ENCODE assay signal across 8 mouse cellular contexts in genomic region chr12:33592938-33593337, GRCm38 (mm10).
DNase-seq lines count a peak whose midpoint lies in the region; ATAC-seq and TF ChIP-seq lines count a peak whose summit lies in the region.

No protein-coding gene starts in this region.

- TF ChIP-seq POLR2A in kidney, adult 2 months (IDR thresholded peaks at IDR 0.05; ENCODE audit: low read depth, low read length) = no peak

- H3K9ac ChIP-seq in embryonic facial prominence, embryonic 12.5 days = no peak overlapping the region
- H3K9ac ChIP-seq in hindbrain, embryonic 11.5 days (ENCODE audit: low read depth, low read length) = no peak overlapping the region
- 0 out of 2 replicates have a peak overlapping the region, but pooled peaks have one; percentile 46 for H3K9ac ChIP-seq in midbrain, embryonic 16.5 days (ENCODE audit: low read depth, low read length)

- no peaks in the 10 kb centered on the region for H3K36me3 ChIP-seq in kidney, adult 2 months (ENCODE audit: control insufficient read depth, insufficient read depth, low read length)
- H3K36me3 ChIP-seq in embryonic facial prominence, embryonic 12.5 days = no peaks in the 10 kb centered on the region
- no peaks in the 10 kb centered on the region for H3K36me3 ChIP-seq in hindbrain, embryonic 11.5 days (ENCODE audit: control insufficient read depth, insufficient read depth, low read length)
- H3K36me3 ChIP-seq in midbrain, embryonic 16.5 days (ENCODE audit: control insufficient read depth, insufficient read depth, low read length) = no peaks in the 10 kb centered on the region

- no peaks in the 10 kb centered on the region; the same call in 1 of the 2 replicates for H3K27me3 ChIP-seq in kidney, adult 2 months (replicated peaks; ENCODE audit: control insufficient read depth, insufficient read depth, low read length)
- no peaks in the 10 kb centered on the region for H3K27me3 ChIP-seq in embryonic facial prominence, embryonic 12.5 days
- H3K27me3 ChIP-seq in hindbrain, embryonic 11.5 days (ENCODE audit: control insufficient read depth, insufficient read depth, low read length) = no peaks in the 10 kb centered on the region
- H3K27me3 ChIP-seq in midbrain, embryonic 16.5 days (ENCODE audit: control insufficient read depth, insufficient read depth, low read depth, low read length) = no peaks in the 10 kb centered on the region

- no peak overlapping the region for H3K4me3 ChIP-seq in kidney, adult 2 months (ENCODE audit: insufficient read depth, low read depth, low read length)
- H3K4me3 ChIP-seq in embryonic facial prominence, embryonic 12.5 days = no peak overlapping the region
- no peak overlapping the region for H3K4me3 ChIP-seq in hindbrain, embryonic 11.5 days (ENCODE audit: low read depth, low read length)
- H3K4me3 ChIP-seq in midbrain, embryonic 16.5 days (ENCODE audit: low read depth, low read length) = peak overlapping the region; percentile 23

- H3K4me1 ChIP-seq in kidney, adult 2 months (ENCODE audit: control insufficient read depth, insufficient read depth, low read length) = no peaks in the 10 kb centered on the region
- peaks cover 10% of the 10 kb centered on the region for H3K4me1 ChIP-seq in embryonic facial prominence, embryonic 12.5 days
- H3K4me1 ChIP-seq in hindbrain, embryonic 11.5 days (replicated peaks; ENCODE audit: control insufficient read depth, insufficient read depth, low read length) = no peaks in the 10 kb centered on the region
- H3K4me1 ChIP-seq in midbrain, embryonic 16.5 days (ENCODE audit: control insufficient read depth, insufficient read depth, low read length) = peaks cover 4% of the 10 kb centered on the region

- DNase-seq in kidney, postnatal 10 days = peak; percentile 8
- DNase-seq in kidney, adult 2 months = no peak
- peak; percentile 24 for DNase-seq in hindbrain, embryonic 11.5 days (ENCODE audit: low spot score)
- no peak for DNase-seq in heart, adult 8-10 months (ENCODE audit: low spot score)

- TF ChIP-seq CTCF in kidney, adult 2 months (conservative IDR thresholded peaks at IDR 0.05; ENCODE audit: insufficient read depth, insufficient read length, low read depth, low read length) = no peak

- no peaks in the 10 kb centered on the region for H3K9me3 ChIP-seq in embryonic facial prominence, embryonic 12.5 days
- H3K9me3 ChIP-seq in hindbrain, embryonic 11.5 days (ENCODE audit: control insufficient read depth, low read length) = no peaks in the 10 kb centered on the region
- H3K9me3 ChIP-seq in midbrain, embryonic 16.5 days (replicated peaks; ENCODE audit: control insufficient read depth, low read length, poor library complexity, severe bottlenecking) = no peaks in the 10 kb centered on the region

- H3K4me2 ChIP-seq in embryonic facial prominence, embryonic 12.5 days (replicated peaks) = peak overlapping the region; percentile 23
- H3K4me2 ChIP-seq in hindbrain, embryonic 11.5 days (replicated peaks; ENCODE audit: low read depth, low read length) = no peak overlapping the region
- H3K4me2 ChIP-seq in midbrain, embryonic 16.5 days (ENCODE audit: low read length) = peak overlapping the region; percentile 51

- 20% methylated on average over 17 of the region's 17 CpGs for WGBS in kidney, adult 2 months
- WGBS in embryonic facial prominence, embryonic 12.5 days = 30% methylated on average over 17 of the region's 17 CpGs
- WGBS in hindbrain, embryonic 11.5 days = 53% methylated on average over 17 of the region's 17 CpGs
- 37% methylated on average over 17 of the region's 17 CpGs for WGBS in midbrain, embryonic 16.5 days

- H3K27ac ChIP-seq in kidney, adult 2 months (ENCODE audit: insufficient read depth, low read depth, low read length) = no peak overlapping the region
- H3K27ac ChIP-seq in embryonic facial prominence, embryonic 12.5 days = peak overlapping the region; percentile 61
- H3K27ac ChIP-seq in hindbrain, embryonic 11.5 days (ENCODE audit: low read depth, low read length) = peak overlapping the region; percentile 53
- H3K27ac ChIP-seq in midbrain, embryonic 16.5 days (ENCODE audit: low read length) = no peak overlapping the region

- no peak for ATAC-seq in embryonic facial prominence, embryonic 12.5 days (ENCODE audit: insufficient number of reproducible peaks, insufficient read depth, low FRiP score, low TSS enrichment)
- ATAC-seq in hindbrain, embryonic 11.5 days (ENCODE audit: low FRiP score) = peak; percentile 40; the same call in 1 of the 2 replicates
- ATAC-seq in midbrain, embryonic 16.5 days = peak; percentile 80
- ATAC-seq in erythroblast, adult 5-6 weeks (replicated peaks; ENCODE audit: low FRiP score, poor library complexity, severe bottlenecking) = no peak
- ATAC-seq in frontal cortex, adult (ENCODE audit: low TSS enrichment) = no peak

Comparison
In these comparisons a context has a peak if more than half of its experiments do, and no peak if none do; other contexts are left out.
1. DNase-seq: peak in kidney, postnatal 10 days (single experiment) and hindbrain, embryonic 11.5 days (single experiment); none in kidney, adult 2 months (single experiment) and heart, adult 8-10 months (single experiment).
2. H3K27ac ChIP-seq: peak in embryonic facial prominence, embryonic 12.5 days (single experiment) and hindbrain, embryonic 11.5 days (single experiment); none in kidney, adult 2 months (single experiment) and midbrain, embryonic 16.5 days (single experiment).
3. ATAC-seq: peak in hindbrain, embryonic 11.5 days (single experiment) and midbrain, embryonic 16.5 days (single experiment); none in embryonic facial prominence, embryonic 12.5 days (single experiment), erythroblast, adult 5-6 weeks (single experiment) and frontal cortex, adult (single experiment).